Mouse (Mus musculus) stomach, embryonic 15.5 days (tissue): ENCODE measurements around the gene Tubg2. TPM values are rescaled to one million over a fixed set of nuclear protein-coding genes. Genes with fewer than 3 reads are reported as not detected.
A peak's percentile ranks its signal among the peaks of the same experiment; 100 is the strongest.

ENCODE experiments used
- ATAC-seq: fragments of 200-750 bp; cut with Nextera tagmentation; 2 replicates; pipeline ENCODE4 v1.8.0; 2017; ENCODE audit warnings: low read depth, moderate number of reproducible peaks, moderate TSS enrichment; ENCODE audit not compliant: insufficient read depth, low FRiP score
- H3K27ac ChIP-seq: fragments of 300-500 bp; sonication (generic); 2 replicates; pipeline ENCODE4 v1.5.1; 2015; ENCODE audit warnings: mild to moderate bottlenecking, inconsistent platforms
- H3K27me3 ChIP-seq: fragments of 300-500 bp; sonication (generic); replicated peaks from 2 replicates; pipeline ENCODE4 v1.6.1; 2015; ENCODE audit warnings: inconsistent platforms
- H3K36me3 ChIP-seq: fragments of 300-500 bp; sonication (generic); 2 replicates; pipeline ENCODE4 v1.6.1; 2015; ENCODE audit warnings: inconsistent platforms
- H3K4me1 ChIP-seq: fragments of 300-500 bp; sonication (generic); 2 replicates; pipeline ENCODE4 v1.6.1; 2015; ENCODE audit warnings: inconsistent platforms
- H3K4me2 ChIP-seq: fragments of 300-500 bp; sonication (generic); 2 replicates; pipeline ENCODE4 v1.6.1; 2015; ENCODE audit warnings: mild to moderate bottlenecking, inconsistent platforms
- H3K4me3 ChIP-seq: fragments of 300-500 bp; sonication (generic); replicated peaks from 2 replicates; pipeline ENCODE4 v1.5.1; 2015; ENCODE audit warnings: inconsistent platforms
- H3K9ac ChIP-seq: fragments of 300-500 bp; sonication (generic); 2 replicates; pipeline ENCODE4 v1.6.1; 2015; ENCODE audit warnings: inconsistent platforms
- H3K9me3 ChIP-seq: fragments of 300-500 bp; sonication (generic); 2 replicates; pipeline ENCODE4 v1.6.1; 2016; ENCODE audit warnings: inconsistent platforms
- WGBS: fragments of 180-500 bp; shearing (Covaris S2); methylation state at CpG from one replicate; pipeline ENCODE4 v1.1.7; 2015; 5-methylcytosine and 5-hydroxymethylcytosine counted together
- polyA plus RNA-seq: library from polyadenylated mRNA; unstranded; fragments of >200 nt; fragmentation: Nextera tagmentation; extraction: Ambion mirVana; gene quantifications from 2 replicates; pipeline ENCODE4 v1.2.1, GENCODE M21; 2015

The Tubg2 gene
- polyA plus RNA-seq, 1 experiment from 2014 or later = 3.8 TPM

DNA sequence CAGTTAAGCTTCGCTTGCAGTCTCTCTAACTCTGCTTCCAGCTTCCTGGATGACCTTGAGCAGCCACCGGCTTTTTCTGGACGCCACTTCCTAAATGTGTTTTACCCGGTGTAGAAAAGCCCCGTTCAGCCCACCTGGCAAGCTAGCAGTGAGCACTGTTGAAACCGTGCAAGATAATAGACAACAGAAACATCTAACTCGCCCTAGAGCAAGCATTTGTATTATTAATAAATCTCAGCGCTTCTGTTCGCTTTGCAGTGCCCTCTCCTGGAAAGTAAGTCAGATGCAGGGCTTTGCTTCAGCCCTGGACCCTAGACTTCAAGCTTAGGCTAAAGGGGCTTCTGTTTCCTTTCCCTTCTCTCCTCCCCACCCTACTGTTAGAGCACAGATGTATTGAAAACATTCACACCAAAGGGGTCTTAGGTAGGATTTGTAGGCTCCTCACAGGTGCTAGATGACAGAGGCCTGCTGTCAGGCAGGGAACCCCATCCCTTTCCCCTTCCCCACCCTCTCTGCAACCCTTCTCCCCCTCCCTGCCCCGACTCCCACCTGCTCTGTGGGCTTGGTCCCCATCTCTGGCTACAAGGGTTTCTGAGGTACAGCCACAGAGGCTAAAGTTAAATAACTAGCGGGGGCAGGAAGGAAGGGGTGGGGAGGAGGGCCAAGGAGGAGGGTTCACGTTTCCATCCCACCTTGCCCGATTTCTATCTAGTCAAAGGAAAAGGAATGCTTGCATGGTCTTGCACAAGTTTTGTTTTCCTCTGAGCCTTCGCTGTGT lies 19.3 kb downstream of the Tubg2 start, which contains the start of gene Ccr10:
Gene Ccr10 (minus strand): TSS at position 593 of the 778 bp plus-strand sequence.
- Histone ChIP-seq H3K4me1 (peaks cover 45% of the 10 kb centered on the region), H3K27ac (no peak within 1 kb of the TSS), H3K36me3 (no peaks in the 10 kb centered on the region), H3K9ac (no peak within 1 kb of the TSS), H3K4me2 (peak within 1 kb of the TSS; percentile 81), H3K9me3 (no peaks in the 10 kb centered on the region), H3K27me3 (peaks cover 27% of the 10 kb centered on the region), H3K4me3 (peak within 1 kb of the TSS; percentile 41)
- no peak for ATAC-seq
- 20% methylated on average over 14 of the region's 14 CpGs for WGBS

GRCm38 (mm10) chr11:101175636-101176116 lies 20.0 kb downstream of the Tubg2 start:
- Histone ChIP-seq H3K27ac (no peak overlapping the region), H3K9me3 (no peaks in the 10 kb centered on the region), H3K4me1 (peaks cover 49% of the 10 kb centered on the region), H3K4me3 (peak overlapping the region; percentile 35; the same call in 1 of the 2 replicates), H3K9ac (no peak overlapping the region), H3K4me2 (peak overlapping the region; percentile 58), H3K36me3 (no peaks in the 10 kb centered on the region), H3K27me3 (peaks cover 27% of the 10 kb centered on the region)
- no peak for ATAC-seq
- 11% methylated on average over 11 of the region's 11 CpGs for WGBS

- Histone ChIP-seq H3K36me3 (no peaks in the 10 kb centered on the region), H3K27ac (no peak overlapping the region), H3K4me1 (peaks cover 49% of the 10 kb centered on the region), H3K4me2 (peak overlapping the region; percentile 58), H3K9me3 (no peaks in the 10 kb centered on the region), H3K9ac (no peak overlapping the region), H3K27me3 (peaks cover 27% of the 10 kb centered on the region), H3K4me3 (peak overlapping the region; percentile 35)
- 1% methylated on average over 25 of the region's 25 CpGs for WGBS
- ATAC-seq = no peak
Observed at GRCm38 (mm10) chr11:101176117-101176691, 20.5 kb downstream of the Tubg2 start.

DNA sequence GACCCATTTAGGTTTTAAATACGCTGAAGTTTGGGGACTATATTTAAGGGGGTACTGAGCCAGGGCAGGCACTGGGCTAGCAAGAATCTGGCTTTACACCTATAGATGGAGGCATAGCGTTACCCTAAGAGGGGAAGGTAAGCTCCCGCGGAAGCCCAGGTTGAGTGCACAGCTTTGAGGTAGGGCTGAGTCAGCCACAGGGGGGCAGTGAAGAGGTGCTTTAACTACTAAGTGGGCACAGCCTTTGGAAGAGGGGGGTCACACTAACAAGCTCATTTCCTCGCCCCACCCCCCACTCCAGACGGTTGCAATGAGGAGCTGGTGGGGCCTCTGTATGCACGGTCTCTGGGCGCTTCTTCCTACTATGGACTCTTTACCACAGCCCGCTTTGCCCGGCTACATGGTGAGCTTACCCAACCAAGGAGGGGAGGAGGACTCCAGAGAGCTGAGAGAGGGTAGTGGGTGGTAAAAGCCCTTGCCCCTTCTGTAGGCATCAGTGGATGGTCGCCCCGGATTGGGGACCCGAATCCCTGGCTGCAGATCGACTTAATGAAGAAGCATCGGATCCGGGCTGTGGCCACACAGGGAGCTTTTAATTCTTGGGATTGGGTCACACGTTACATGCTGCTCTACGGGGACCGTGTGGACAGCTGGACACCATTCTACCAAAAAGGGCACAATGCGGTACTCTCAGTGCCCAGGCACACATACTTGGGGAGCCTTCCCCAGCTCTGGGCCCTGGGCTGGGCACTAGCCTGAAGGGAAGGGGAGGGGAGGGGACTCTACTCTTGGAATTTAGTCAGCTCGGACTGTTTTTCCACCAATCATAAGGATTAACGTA lies 21.4 kb downstream of the Tubg2 start:
- no peak overlapping the region for H3K9ac ChIP-seq
- no peaks in the 10 kb centered on the region for H3K36me3 ChIP-seq
- 36% methylated on average over 22 of the region's 22 CpGs for WGBS
- H3K4me3 ChIP-seq = peak overlapping the region; percentile 35
- no peak overlapping the region for H3K27ac ChIP-seq
- peak overlapping the region; percentile 58 for H3K4me2 ChIP-seq
- ATAC-seq = no peak; the same call in 1 of the 2 replicates
- H3K9me3 ChIP-seq = no peaks in the 10 kb centered on the region
- peaks cover 27% of the 10 kb centered on the region for H3K27me3 ChIP-seq
- H3K4me1 ChIP-seq = peaks cover 48% of the 10 kb centered on the region

DNA sequence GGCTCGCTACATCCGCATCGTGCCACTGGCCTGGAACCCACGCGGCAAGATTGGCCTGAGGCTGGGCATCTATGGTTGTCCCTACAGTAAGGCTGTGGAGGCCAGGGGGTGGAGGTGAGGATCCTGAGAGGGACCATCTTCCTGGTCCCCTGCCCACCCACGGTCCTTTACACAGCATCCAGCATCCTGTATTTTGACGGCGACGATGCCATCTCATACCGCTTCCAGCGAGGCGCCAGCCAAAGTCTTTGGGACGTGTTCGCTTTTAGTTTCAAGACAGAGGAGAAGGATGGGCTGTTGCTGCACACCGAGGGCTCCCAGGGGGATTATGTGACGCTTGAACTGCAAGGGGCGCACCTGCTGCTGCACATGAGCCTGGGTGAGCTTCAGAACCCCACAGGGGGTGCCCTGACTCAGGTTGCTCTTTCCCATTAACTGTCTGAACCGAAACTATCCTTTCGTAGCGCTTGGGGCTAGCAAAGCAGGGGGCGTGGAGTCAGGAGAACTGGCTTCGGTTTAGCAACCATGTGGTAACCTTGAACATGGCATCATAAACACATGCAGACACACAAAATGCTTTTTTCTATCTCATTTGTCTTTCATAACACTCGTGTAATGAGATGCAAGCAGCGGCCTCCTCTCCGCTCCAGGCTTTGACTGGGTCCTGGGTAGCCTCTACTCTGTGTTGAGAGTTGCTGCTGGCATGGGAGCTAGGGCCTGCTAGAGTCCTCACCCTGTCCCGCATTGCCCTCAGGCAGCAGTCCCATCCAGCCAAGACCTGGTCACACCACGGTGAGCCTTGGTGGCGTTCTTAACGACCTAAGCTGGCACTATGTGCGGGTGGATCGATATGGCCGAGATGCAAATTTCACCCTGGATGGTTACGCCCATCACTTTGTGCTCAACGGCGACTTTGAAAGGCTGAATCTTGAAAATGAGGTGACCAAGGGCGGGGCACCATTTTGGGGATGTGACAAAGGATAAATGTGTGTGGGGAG lies 22.7 kb downstream of the Tubg2 start:
- Histone ChIP-seq H3K4me3 (no peak overlapping the region), H3K27ac (no peak overlapping the region), H3K4me1 (peaks cover 37% of the 10 kb centered on the region), H3K9ac (no peak overlapping the region), H3K27me3 (peaks cover 27% of the 10 kb centered on the region), H3K9me3 (no peaks in the 10 kb centered on the region), H3K4me2 (no peak overlapping the region), H3K36me3 (no peaks in the 10 kb centered on the region)
- ATAC-seq = no peak
- WGBS = 56% methylated on average over 36 of the region's 36 CpGs

GRCm38 (mm10) chr11:101179306-101179705 lies 23.6 kb downstream of the Tubg2 start:
- no peak for ATAC-seq
- H3K27me3 ChIP-seq = peaks cover 27% of the 10 kb centered on the region

GRCm38 (mm10) chr11:101180261-101180660 lies 24.6 kb downstream of the Tubg2 start:
- H3K9me3 ChIP-seq = no peaks in the 10 kb centered on the region
- H3K27me3 ChIP-seq = peaks cover 24% of the 10 kb centered on the region
- no peaks in the 10 kb centered on the region for H3K36me3 ChIP-seq
- H3K27ac ChIP-seq = no peak overlapping the region
- ATAC-seq = no peak
- peaks cover 19% of the 10 kb centered on the region for H3K4me1 ChIP-seq
- no peak overlapping the region for H3K9ac ChIP-seq
- WGBS = 55% methylated on average over 17 of the region's 17 CpGs
- H3K4me2 ChIP-seq = no peak overlapping the region
- no peak overlapping the region for H3K4me3 ChIP-seq

More at GRCm38 (mm10) chr11:101179306-101179705, 23.6 kb downstream of the Tubg2 start:
- no peaks in the 10 kb centered on the region for H3K9me3 ChIP-seq
- H3K27ac ChIP-seq = no peak overlapping the region
- 76% methylated on average over 15 of the region's 15 CpGs for WGBS
- no peaks in the 10 kb centered on the region for H3K36me3 ChIP-seq
- peaks cover 28% of the 10 kb centered on the region for H3K4me1 ChIP-seq
- no peak overlapping the region for H3K9ac ChIP-seq
- no peak overlapping the region for H3K4me3 ChIP-seq
- H3K4me2 ChIP-seq = no peak overlapping the region

DNA sequence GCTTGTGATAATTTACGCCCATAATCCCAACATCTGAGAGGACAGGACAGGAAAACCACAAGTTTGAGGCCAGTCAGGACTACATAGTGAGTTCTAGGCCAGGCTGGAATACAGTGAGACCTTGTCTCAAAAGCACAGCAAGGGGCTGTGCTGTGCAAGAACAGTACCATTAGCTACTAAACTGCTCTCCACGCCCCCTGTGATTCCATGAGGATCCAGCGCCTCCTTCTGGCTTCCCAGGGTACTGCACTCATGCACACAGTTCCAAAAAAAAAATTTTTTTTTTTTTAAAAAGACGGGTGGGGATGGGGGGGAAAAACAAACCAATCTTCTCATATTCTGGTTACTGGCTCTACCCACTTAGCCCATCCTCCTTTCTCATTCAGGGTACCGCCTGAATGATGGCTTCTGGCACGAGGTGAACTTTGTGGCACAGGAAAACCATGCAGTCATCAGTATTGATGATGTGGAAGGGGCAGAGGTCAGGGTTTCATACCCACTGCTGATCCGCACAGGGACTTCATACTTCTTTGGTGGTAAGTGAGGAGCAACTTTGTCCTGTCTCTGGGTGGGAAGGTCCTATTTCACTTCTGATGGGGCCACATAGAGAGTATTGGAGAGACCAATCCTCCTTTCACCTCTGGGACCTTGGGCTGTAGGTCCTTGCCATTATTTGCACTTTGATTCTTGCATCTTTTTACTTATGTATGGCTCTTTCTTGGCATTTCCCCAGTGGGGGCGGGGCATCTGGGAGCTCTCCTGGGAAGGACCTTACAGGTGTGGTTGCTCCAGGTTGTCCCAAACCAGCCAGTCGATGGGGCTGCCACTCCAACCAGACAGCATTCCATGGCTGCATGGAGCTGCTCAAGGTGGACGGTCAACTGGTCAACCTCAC lies 25.4 kb downstream of the Tubg2 start:
- Histone ChIP-seq H3K4me3 (no peak overlapping the region), H3K4me1 (peaks cover 17% of the 10 kb centered on the region), H3K9ac (no peak overlapping the region), H3K27ac (no peak overlapping the region), H3K4me2 (no peak overlapping the region), H3K27me3 (peaks cover 23% of the 10 kb centered on the region), H3K36me3 (no peaks in the 10 kb centered on the region), H3K9me3 (no peaks in the 10 kb centered on the region)
- 34% methylated on average over 10 of the region's 10 CpGs for WGBS
- no peak for ATAC-seq

GRCm38 (mm10) chr11:101181961-101182360 lies 26.3 kb downstream of the Tubg2 start:
- H3K4me2 ChIP-seq = no peak overlapping the region
- 0 out of 2 replicates have a peak, but pooled peaks cover 3% of the 10 kb centered on the region for H3K36me3 ChIP-seq
- peaks cover 10% of the 10 kb centered on the region for H3K4me1 ChIP-seq
- H3K27ac ChIP-seq = no peak overlapping the region
- no peak overlapping the region for H3K9ac ChIP-seq
- no peak overlapping the region for H3K4me3 ChIP-seq
- 92% methylated on average over 11 of the region's 11 CpGs for WGBS
- no peaks in the 10 kb centered on the region for H3K9me3 ChIP-seq
- no peak for ATAC-seq
- peaks cover 19% of the 10 kb centered on the region for H3K27me3 ChIP-seq
